Mouse (Mus musculus) heart, embryonic 13.5 days (tissue): ENCODE measurements around the gene Coa3. TPM values are rescaled to one million over a fixed set of nuclear protein-coding genes. Genes with fewer than 3 reads are reported as not detected.

Experiments used
- ATAC-seq: fragments of 200-750 bp; cut with Nextera tagmentation; 2 replicates; pipeline ENCODE4 v1.8.0; 2017; ENCODE audit warnings: moderate TSS enrichment; ENCODE audit not compliant: insufficient number of reproducible peaks, low FRiP score, low TSS enrichment; ENCODE audit errors: extremely low read depth
- H3K27ac ChIP-seq: fragments of 300-500 bp; sonication (generic); replicated peaks from 2 replicates; pipeline ENCODE4 v1.5.1; 2015; ENCODE audit warnings: moderate library complexity, mild to moderate bottlenecking, inconsistent platforms
- H3K27me3 ChIP-seq: fragments of 300-500 bp; sonication (generic); replicated peaks from 2 replicates; pipeline ENCODE4 v1.6.1; 2015; ENCODE audit warnings: mild to moderate bottlenecking, inconsistent platforms
- H3K36me3 ChIP-seq: fragments of 300-500 bp; sonication (generic); 2 replicates; pipeline ENCODE4 v1.6.1; 2015; ENCODE audit warnings: mild to moderate bottlenecking, inconsistent platforms
- H3K4me1 ChIP-seq: fragments of 300-500 bp; sonication (generic); 2 replicates; pipeline ENCODE4 v1.6.1; 2015; ENCODE audit warnings: inconsistent platforms
- H3K4me2 ChIP-seq: fragments of 300-500 bp; sonication (generic); 2 replicates; pipeline ENCODE4 v1.6.1; 2015; ENCODE audit warnings: inconsistent platforms, mild to moderate bottlenecking, moderate library complexity
- H3K4me3 ChIP-seq: fragments of 300-500 bp; sonication (generic); 2 replicates; pipeline ENCODE4 v1.5.1; 2015; ENCODE audit warnings: moderate library complexity, mild to moderate bottlenecking, inconsistent platforms
- H3K9ac ChIP-seq: fragments of 300-500 bp; sonication (generic); 2 replicates; pipeline ENCODE4 v1.6.1; 2015; ENCODE audit warnings: inconsistent platforms, mild to moderate bottlenecking, moderate library complexity
- H3K9me3 ChIP-seq: fragments of 300-500 bp; sonication (generic); 2 replicates; pipeline ENCODE4 v1.6.1; 2016; ENCODE audit warnings: inconsistent platforms
- WGBS: fragments of 180-500 bp; shearing (Covaris S2); methylation state at CpG from one replicate; pipeline ENCODE4 v1.1.7; 2015; ENCODE audit warnings: mixed read lengths; 5-methylcytosine and 5-hydroxymethylcytosine counted together
- polyA plus RNA-seq: library from polyadenylated mRNA; unstranded; fragments of >200 nt; fragmentation: Nextera tagmentation; extraction: Ambion mirVana; gene quantifications from 2 replicates; pipeline ENCODE4 v1.2.1, GENCODE M21; 2015

Coa3 gene
- polyA plus RNA-seq, 1 experiment from 2014 or later = 165 TPM

DNA sequence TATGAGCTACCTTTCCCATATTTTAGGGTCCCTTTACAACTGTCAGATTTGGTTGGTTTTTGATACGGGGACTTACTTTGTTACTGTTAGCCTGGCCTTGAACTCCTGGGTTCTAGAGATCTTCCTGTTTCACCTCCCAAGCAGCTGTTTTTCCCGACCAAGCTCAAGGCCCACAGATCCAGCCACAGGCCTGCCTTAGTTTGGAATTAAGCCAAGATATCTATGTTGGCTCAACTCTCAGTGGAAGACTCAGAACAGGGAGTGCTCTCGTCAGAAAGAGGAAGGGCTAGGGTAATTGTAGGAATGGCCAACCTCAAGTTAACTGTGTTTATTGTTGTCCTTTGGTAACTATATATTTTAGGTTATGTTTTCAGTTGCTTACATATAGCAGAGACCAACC is 33.2 kb upstream of the Coa3 start:
- H3K27me3 ChIP-seq = 0 out of 2 replicates have a peak, but pooled peaks cover 6% of the 10 kb centered on the region
- no peak overlapping the region for H3K9ac ChIP-seq
- H3K9me3 ChIP-seq = no peaks in the 10 kb centered on the region
- ATAC-seq = no peak
- no peak overlapping the region for H3K4me2 ChIP-seq
- no peaks in the 10 kb centered on the region for H3K36me3 ChIP-seq
- 53% methylated on average over 3 of the region's 3 CpGs for WGBS
- H3K4me3 ChIP-seq = no peak overlapping the region
- peaks cover 7% of the 10 kb centered on the region for H3K4me1 ChIP-seq
- no peak overlapping the region for H3K27ac ChIP-seq

DNA sequence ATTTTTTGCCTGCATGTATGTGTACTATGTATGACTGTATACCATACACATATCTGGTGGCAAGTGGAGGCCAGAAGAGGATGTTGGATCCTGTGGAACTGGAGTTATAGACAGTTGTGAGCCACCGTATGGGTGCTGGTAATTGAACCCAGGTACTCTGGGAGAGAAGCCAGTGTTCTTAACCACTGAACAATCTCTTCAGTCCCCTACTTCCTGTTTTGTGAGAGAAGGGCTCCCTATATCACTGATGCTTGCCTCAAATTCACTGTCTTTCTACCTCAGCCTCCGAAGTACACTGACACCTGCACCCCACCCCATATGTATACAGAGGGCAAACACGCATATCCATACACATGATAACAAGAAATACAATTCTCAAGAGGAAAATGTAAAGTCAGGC is 32.2 kb upstream of the Coa3 start:
- no peak overlapping the region for H3K4me3 ChIP-seq
- H3K27ac ChIP-seq = no peak overlapping the region
- ATAC-seq = no peak
- no peak overlapping the region for H3K9ac ChIP-seq
- H3K36me3 ChIP-seq = no peaks in the 10 kb centered on the region
- H3K27me3 ChIP-seq = 0 out of 2 replicates have a peak, but pooled peaks cover 10% of the 10 kb centered on the region
- 79% methylated on average over 3 of the region's 3 CpGs for WGBS
- H3K4me1 ChIP-seq = 0 out of 2 replicates have a peak, but pooled peaks cover 2% of the 10 kb centered on the region
- no peak overlapping the region for H3K4me2 ChIP-seq
- no peaks in the 10 kb centered on the region for H3K9me3 ChIP-seq

DNA sequence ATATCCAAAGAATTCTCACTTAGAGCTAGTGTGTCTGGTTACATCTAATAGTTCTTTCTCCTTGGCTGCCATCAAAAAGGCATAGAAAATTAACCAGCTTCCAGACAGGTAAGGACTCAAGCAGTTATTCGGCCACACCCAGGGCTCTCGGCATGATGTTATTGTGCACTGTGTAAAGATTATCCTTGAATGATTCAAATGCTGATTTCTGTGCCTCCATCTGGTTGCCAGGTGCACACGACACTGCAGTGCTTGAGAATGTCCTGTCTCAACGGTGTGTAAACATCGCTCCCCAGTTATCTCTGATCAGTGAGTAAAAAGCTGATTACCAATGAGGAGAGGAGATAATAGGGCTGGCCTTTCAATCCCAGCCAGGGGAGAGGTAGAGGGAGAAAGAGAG is 28.8 kb upstream of the Coa3 start:
- H3K9ac ChIP-seq = peak overlapping the region; percentile 19; the same call in 1 of the 2 replicates
- H3K27ac ChIP-seq = no peak overlapping the region
- no peaks in the 10 kb centered on the region for H3K4me1 ChIP-seq
- 0 out of 2 replicates have a peak, but pooled peaks cover 10% of the 10 kb centered on the region for H3K27me3 ChIP-seq
- ATAC-seq = no peak
- whole genome bisulfite sequencing = 23% methylated on average over 5 of the region's 5 CpGs
- H3K4me2 ChIP-seq = no peak overlapping the region
- H3K36me3 ChIP-seq = no peaks in the 10 kb centered on the region
- H3K9me3 ChIP-seq = no peaks in the 10 kb centered on the region
- no peak overlapping the region for H3K4me3 ChIP-seq

DNA sequence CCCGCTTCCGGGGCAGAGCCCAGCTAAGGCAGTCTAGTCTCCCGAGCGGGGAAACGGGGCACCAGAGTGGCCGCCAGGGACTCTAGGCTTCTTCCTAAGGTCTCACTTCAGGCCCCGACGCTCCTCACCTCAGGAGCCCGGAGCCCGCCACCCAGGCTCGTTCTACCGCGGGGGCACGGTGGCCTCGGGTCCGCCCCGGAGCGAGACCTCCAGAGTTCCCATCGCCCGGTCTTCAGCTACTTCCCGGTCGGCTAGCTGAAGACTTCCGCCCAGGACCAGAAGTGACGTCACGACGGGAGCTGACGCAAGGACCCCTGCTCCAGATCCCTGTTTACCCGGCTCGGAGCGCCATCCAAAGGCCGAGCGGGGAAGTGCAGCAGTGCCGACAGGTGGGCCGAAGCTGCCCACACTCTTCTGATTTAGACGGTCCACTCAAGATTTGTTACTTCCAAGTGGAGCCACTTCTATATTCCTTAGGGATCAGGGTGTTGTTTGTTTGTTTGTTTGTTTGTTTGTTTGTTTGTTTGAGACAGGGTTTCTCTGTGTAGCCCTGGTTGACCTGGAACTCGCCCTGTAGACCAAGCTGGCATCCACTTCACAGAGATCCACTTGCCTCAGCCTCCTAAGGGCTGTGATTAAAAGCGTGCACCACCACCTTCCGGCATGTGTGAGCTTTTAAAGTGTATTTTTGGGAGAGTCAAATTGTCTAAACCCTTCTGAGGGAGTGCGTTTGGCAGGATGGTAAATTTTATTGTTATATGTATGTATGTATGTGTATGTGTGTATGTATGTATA is 23.3 kb upstream of the Coa3 start, which contains the start of gene Becn1:
TSS of gene Becn1 (minus strand) at position 283 of the 795 bp plus-strand sequence.
- peak within 1 kb of the TSS; percentile 98 for H3K4me3 ChIP-seq
- peak; percentile 94; the same call in 1 of the 2 replicates for ATAC-seq
- H3K9ac ChIP-seq = peak within 1 kb of the TSS; percentile 96
- H3K4me1 ChIP-seq = peaks cover 15% of the 10 kb centered on the region
- H3K27me3 ChIP-seq = 0 out of 2 replicates have a peak, but pooled peaks cover 5% of the 10 kb centered on the region
- no peaks in the 10 kb centered on the region for H3K9me3 ChIP-seq
- peak within 1 kb of the TSS; percentile 100 for H3K4me2 ChIP-seq
- peak within 1 kb of the TSS; percentile 42 for H3K27ac ChIP-seq
- peaks cover 31% of the 10 kb centered on the region for H3K36me3 ChIP-seq
- WGBS = 5% methylated on average over 39 of the region's 39 CpGs

DNA sequence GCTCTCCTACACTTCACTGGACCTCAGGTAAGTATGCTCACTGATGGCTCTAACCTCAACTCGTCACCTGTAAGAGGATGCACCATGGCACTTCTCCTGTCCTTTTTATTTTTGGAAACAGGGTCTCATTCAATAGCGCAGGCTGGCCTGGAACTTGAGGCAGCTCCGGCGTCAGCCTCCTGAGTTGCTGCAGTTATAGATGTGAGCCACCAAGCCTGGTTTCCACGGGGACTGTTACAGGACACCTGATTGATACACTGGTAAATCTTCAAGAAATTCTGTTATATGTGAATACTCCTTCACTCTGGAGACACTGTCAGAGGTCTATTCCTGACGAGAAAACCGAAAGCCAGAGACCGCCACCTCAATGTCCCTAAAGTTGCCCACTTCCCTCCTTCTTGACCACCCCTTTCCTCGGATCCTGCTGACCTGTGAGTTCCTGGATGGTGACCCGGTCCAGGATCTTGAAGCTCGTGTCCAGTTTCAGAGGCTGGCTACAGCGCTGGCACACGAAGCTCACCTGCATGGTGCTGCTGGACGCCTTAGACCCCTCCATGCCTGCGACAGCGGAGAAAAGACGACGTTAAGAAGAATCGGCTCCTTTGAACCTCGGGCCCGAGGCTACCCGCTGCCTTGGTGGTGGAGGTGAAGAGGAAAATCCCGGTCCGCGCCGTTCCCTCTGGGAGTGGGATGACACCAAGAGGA is 22.5 kb upstream of the Coa3 start:
- Histone ChIP-seq H3K27ac (peak overlapping the region; percentile 42), H3K9ac (peak overlapping the region; percentile 96), H3K9me3 (no peaks in the 10 kb centered on the region), H3K4me1 (peaks cover 15% of the 10 kb centered on the region), H3K27me3 (no peaks in the 10 kb centered on the region), H3K4me2 (peak overlapping the region; percentile 100), H3K4me3 (peak overlapping the region; percentile 98), H3K36me3 (peaks cover 36% of the 10 kb centered on the region)
- 8% methylated on average over 26 of the region's 26 CpGs for WGBS
- peak; percentile 37; the same call in 1 of the 2 replicates for ATAC-seq

DNA sequence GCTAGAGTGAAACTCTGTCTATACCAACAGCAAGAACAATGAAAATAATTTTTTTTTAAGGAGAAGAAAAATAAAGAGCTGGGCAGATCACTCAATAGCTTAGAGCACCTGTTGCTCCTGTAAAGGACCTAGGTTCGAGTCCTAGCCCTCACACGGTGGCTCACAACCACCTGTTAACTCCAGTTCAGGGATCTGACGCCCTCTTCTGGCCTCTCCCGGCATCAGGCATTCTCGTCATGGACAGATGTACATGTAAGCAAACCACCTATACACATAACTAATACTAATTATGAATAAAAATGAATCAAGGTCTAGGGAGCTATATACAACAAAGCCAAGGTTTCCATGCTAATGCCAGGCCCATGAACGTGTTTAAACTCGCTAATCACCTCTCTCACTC is 22.0 kb upstream of the Coa3 start:
- WGBS = 58% methylated on average over 7 of the region's 7 CpGs
- H3K27ac ChIP-seq = no peak overlapping the region
- peak overlapping the region; percentile 96 for H3K9ac ChIP-seq
- H3K4me1 ChIP-seq = peaks cover 15% of the 10 kb centered on the region
- peak overlapping the region; percentile 98 for H3K4me3 ChIP-seq
- H3K27me3 ChIP-seq = no peaks in the 10 kb centered on the region
- H3K9me3 ChIP-seq = no peaks in the 10 kb centered on the region
- peak overlapping the region; percentile 100 for H3K4me2 ChIP-seq
- peaks cover 39% of the 10 kb centered on the region for H3K36me3 ChIP-seq
- no peak for ATAC-seq

DNA sequence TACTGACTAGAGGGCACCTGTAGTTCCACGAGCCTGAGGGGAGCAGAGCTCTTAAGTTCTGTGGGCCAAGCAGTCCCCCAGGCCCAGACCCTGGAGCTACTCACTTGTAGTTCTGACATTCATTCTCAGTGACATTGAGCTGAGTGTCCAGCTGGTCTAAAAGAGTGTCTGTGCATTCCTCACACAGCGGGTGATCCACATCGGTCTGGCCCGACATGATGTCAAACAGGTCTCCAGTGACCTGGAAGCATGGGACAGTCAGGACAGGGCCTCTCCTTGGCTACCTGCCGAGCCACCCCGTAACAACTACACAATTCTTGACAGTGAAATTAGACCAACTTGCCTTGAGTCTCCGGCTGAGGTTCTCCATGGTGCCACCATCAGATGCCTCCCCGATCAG is 16.3 kb upstream of the Coa3 start:
- WGBS = 90% methylated on average over 8 of the region's 8 CpGs
- no peak overlapping the region for H3K4me3 ChIP-seq
- no peak overlapping the region for H3K27ac ChIP-seq
- H3K4me2 ChIP-seq = no peak overlapping the region
- ATAC-seq = no peak
- H3K9me3 ChIP-seq = no peaks in the 10 kb centered on the region
- H3K4me1 ChIP-seq = 0 out of 2 replicates have a peak, but pooled peaks cover 1% of the 10 kb centered on the region
- no peaks in the 10 kb centered on the region for H3K27me3 ChIP-seq
- no peak overlapping the region for H3K9ac ChIP-seq
- H3K36me3 ChIP-seq = peaks cover 93% of the 10 kb centered on the region

DNA sequence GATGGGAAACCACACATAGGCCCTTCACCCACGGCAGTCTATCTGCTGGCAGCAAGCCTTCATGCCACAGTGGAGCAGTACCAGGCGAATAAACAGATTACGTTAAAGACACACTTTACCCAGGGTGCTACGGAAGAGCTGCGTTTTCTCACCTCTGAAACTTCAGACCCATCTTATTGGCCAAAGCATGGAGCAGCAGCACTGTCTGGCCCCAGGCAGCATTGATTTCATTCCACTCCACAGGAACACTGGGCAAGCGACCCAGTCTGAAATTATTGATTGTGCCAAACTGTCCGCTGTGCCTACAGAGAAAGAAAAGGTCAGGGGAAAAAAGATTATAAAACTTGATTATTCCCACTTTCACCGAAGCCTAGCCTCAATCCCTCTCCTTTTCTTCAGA is 12.3 kb upstream of the Coa3 start:
- H3K9me3 ChIP-seq = no peaks in the 10 kb centered on the region
- H3K4me1 ChIP-seq = no peaks in the 10 kb centered on the region
- WGBS = 92% methylated on average over 8 of the region's 8 CpGs
- H3K4me2 ChIP-seq = no peak overlapping the region
- H3K4me3 ChIP-seq = no peak overlapping the region
- H3K27ac ChIP-seq = no peak overlapping the region
- no peak for ATAC-seq
- no peaks in the 10 kb centered on the region for H3K27me3 ChIP-seq
- H3K9ac ChIP-seq = no peak overlapping the region
- H3K36me3 ChIP-seq = peaks cover 97% of the 10 kb centered on the region

DNA sequence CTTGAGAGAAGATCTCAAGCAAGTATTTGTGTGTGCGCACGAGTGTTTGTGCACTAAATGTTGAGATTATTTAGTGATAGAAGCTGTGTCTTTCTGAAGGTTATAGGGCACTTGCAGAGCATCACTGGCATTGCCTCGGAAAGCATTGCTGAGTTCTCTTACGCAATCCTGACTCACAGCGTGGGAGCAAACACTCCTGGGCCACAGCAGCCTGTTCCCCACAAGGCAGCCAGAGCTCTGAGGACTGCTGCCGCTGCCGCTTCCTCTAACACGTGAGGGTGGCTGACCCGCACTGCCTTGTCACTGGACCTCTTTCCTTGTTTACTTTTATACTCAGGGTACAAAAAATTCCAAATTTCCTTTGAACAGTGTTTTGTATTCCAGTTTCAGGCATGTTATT is 8.4 kb upstream of the Coa3 start:
- Histone ChIP-seq H3K36me3 (peaks cover 75% of the 10 kb centered on the region), H3K9me3 (no peaks in the 10 kb centered on the region), H3K4me2 (no peak overlapping the region), H3K4me3 (no peak overlapping the region), H3K9ac (no peak overlapping the region), H3K27me3 (no peaks in the 10 kb centered on the region), H3K4me1 (no peaks in the 10 kb centered on the region), H3K27ac (no peak overlapping the region)
- 82% methylated on average over 9 of the region's 9 CpGs for WGBS
- no peak for ATAC-seq

DNA sequence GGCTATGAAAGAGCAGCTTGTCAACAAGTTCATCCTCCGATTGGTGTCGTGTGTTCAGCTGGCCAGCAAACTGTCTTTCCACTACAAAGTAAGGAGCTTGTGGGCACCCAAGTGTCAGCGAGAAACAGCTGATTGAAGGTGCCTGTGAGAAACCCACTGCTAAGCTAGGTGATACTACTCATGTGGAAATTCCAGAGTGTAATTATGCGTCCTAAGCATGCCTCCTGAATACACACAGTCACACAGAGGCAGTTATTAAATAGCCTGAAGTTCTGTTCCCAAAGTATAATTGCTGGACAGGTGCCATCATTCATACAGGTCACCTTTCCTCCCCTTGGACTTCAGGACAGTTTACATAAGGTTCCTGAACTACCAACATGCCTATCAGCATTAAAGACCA is 4.9 kb upstream of the Coa3 start:
- Histone ChIP-seq H3K4me2 (no peak overlapping the region), H3K9me3 (no peaks in the 10 kb centered on the region), H3K4me3 (no peak overlapping the region), H3K27ac (no peak overlapping the region), H3K4me1 (peaks cover 8% of the 10 kb centered on the region), H3K9ac (no peak overlapping the region), H3K36me3 (peaks cover 40% of the 10 kb centered on the region), H3K27me3 (peaks cover 9% of the 10 kb centered on the region; the same call in 1 of the 2 replicates)
- 62% methylated on average over 4 of the region's 4 CpGs for WGBS
- ATAC-seq = no peak

DNA sequence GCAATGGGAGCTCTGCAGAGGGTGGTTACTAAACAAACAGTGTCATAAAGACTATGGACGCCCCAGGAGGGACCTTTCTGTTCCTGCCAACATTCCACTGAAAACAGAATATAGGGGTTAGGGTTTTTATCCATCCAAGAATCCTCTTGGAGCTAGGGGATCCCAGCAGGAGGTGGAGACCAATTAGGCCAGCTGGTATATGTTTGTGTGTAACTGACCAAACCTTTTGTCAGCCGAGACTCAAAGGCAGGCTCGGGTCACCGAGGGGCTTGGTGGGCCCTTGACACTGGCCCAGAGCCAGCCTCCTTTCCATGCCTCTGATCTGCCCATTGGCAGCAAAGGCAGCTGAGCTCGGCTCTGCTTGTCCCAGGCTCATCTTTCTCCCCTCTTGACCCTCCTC is 4.0 kb upstream of the Coa3 start:
- no peak overlapping the region for H3K9ac ChIP-seq
- no peak overlapping the region for H3K27ac ChIP-seq
- no peak overlapping the region for H3K4me2 ChIP-seq
- H3K9me3 ChIP-seq = no peaks in the 10 kb centered on the region
- peaks cover 31% of the 10 kb centered on the region for H3K36me3 ChIP-seq
- peaks cover 12% of the 10 kb centered on the region for H3K4me1 ChIP-seq
- no peak overlapping the region for H3K4me3 ChIP-seq
- peaks cover 9% of the 10 kb centered on the region; the same call in 1 of the 2 replicates for H3K27me3 ChIP-seq
- 39% methylated on average over 5 of the region's 5 CpGs for WGBS
- no peak for ATAC-seq
